Mouse (Mus musculus) embryo, embryonic 10.5 days (tissue): Measurements from ENCODE around the gene Cttnbp2nl.
A peak's percentile ranks its signal among the peaks of the same experiment; 100 is the strongest.

Experiments
- DNase-seq: peaks from one replicate; pipeline ENCODE4 v3.0.0-alpha.2; 2015; ENCODE audit warnings: low spot score

The Cttnbp2nl gene

DNA sequence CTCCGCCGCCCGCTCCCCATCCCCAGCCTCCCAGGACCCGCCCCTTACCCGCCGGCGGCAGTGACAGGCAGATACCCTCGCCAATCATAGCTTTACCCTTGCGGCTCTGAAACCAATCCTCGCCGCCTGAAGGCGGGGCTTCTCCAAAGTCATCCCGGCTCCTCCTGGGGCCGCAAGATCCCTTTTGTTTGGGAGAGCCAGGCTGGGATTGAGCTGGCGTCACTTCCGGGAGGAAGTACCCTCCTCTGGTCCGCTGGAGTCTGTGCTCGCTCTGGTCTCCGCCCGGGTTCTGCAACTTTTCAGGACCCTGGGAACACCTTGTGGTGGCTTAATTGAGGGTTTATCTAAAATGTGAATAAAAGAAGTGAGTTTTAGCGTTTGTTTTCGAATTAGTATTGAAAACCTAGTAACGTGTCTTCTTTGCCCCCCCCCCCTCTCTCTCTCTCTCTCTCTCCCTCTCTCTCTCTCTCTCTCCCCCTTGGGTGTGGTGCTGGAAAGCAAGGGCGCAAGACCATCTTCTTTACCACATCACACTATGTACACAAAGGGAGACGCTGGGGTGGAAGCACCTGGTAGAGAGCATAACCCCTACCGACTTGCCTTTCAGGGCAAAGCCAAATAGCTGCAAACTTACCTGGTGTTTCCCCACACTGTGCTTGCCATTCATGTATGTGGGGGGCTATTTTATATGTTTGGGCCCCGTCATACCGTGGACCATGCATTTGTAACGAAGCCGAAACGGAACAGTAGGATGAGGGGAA lies at the start of gene Cttnbp2nl:
Gene Cttnbp2nl, minus strand, starts transcription at position 210 of the 761 bp plus-strand sequence.
- DNase-seq, result peak; percentile 98

DNA sequence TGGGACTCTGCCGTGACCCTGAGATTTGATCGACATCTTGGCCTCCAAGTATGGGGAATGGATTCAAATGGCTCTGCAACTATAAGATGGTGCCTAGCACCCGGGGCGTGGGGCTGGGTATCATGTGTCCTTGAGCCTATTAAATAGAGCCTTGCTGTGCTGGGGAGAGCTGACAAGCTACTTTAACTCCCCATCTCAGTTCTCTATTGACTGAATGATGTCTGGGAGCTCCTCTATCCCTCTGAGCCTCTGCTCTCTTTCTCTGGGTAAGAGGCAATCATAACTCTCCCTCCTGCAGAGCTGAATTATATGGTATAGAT lies 47.3 kb upstream of the Cttnbp2nl start:
- DNase-seq, result no peak

DNA sequence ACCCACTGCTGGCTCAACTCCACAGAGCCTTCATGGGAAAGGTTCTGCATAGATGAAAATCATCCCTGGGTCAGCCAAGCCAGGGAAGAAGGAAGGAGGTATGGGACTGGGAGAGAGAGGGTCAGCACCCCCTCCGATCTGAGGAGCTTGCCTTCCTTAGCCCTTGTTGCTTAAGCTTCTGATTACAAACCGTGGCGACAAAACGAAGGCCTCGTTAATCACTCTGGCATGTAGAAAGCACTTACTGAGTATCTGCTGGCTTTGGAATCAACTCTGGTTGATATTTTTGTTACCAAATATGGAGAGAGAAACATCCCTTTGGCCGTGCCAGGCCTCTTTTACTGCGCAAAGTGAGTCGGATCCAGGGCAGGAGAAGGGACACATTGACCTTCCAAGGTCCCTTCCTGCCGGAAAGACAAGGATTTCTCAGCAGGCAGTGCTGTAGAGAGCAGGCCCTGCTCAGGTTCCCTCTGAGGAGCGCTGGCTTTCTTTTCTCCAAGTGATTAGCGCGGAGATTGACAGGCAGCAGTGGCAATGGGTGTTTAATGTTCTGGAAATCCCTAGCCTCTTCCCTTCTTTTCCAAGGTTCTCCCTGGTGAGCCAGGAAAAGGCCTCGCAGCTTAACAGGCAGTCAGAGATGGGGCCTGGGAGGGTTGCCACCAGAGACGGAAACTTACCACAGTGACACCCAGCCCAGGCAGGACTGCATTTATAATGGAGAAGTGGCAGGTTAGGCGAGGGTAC lies 46.8 kb upstream of the Cttnbp2nl start:
- peak; percentile 38 for DNase-seq

DNA sequence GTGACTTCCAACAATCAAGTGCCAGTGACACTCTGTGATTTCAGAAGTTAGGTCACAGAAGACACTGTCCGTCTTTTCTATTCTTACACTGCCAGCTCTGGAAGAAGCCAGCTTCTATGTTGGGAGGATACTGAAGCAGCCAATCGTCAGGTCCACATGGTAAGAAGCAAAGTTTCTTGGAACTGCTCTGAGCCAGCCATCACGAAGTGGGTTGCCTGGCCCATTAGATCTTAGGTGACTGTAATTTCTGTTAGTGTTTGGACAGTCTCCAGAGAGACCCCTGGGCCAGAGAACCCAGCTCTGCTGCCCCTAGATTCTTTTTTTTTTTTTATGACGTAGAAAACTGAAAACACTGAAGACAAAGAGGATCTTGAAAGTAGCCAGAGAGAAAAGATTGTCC lies 44.6 kb upstream of the Cttnbp2nl start:
- DNase-seq, result no peak

DNA sequence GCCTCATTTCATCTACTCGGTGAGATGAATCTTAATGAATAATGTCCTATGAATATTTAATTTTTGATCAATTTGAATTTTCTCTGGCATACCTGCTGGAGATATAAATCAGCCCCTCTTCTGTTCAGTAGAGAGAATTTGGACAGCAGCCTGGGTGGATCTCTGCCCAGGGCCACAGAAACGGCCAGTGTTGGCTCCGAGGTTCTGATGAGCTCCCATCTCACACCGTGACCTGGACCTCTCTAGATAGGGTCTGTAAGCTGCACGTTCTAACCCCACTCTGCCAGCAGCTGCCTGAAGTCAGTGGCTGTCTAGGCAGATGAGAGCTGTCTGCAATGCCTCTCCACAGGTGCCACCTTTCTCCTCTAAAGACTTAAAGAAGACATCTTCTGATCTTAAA lies 42.1 kb upstream of the Cttnbp2nl start:
- DNase-seq, result no peak

DNA sequence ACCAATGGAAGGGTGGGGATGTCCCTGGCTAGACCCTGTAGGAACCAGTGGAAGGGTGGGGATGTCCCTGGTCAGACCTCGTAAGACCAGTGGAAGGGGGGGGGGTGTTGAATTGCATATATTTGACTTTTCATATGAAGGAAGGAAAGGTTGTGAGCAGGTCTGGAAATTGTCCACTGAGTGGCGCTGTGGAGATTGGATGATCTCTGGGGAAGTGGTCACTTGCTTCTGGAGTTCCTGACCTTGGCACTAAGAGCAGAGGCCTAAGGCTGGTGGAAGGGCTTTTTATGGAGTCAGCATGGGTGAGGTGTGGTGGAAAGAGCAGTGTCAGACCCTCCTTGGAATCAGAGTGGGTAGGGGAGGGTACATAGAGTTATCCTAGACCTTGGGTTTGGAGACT lies 41.5 kb upstream of the Cttnbp2nl start:
- DNase-seq, result peak; percentile 18

DNA sequence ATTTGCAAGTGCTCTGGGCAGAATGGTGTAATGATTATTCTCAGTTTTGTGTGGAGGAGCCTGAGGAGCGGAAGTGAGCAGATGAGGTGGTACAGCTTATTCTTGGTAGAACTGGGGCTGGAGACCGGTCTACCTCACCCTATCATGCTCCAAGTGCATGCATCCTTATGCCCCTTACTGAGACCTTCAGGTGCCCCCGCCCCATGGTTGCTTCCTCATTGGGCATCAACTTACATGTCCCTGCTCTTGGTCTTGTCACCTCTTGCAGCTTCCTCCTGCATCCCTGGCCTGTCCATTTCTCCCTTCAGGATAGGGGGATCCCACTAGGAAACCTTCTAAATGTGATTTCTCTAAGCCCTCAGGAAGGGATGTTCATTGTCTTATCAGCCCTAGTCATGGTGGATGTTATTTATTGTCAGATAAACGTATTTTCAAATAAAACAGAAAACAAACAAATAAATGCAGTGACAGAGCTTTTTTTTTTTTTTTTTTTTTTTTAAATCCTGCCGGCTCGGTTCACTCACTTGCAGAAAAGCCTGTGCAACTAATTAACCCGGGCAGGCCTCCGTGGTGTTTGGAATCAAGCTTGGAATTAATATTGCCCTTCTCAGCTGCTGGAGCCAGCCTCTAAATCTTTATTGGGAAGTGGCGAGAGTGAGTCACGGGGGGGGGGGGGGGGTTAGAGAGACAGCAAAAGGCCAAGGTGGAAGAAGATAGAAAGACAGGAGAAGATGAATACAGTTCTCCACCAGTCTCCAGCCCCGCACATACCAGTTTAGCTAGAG lies 40.0 kb upstream of the Cttnbp2nl start:
- DNase-seq, result no peak

DNA sequence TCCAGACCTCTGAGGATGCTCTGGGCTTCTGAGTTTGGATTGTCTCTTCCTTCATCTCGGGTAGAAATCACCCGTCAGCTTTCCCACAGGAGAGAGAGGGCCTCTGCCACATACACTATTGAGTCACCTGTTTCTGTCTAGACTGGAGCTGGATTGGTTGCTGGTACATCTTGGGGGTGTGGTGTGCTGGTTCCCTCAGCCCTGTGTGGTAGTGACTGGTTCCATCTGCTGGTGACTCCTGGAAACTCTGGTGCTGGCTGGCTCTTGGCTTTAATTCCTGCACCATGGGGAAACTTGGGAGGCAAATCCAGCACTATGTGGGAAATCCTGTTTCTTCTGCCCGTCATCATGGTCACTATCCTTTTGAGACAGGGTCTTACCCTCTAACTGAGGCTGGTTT lies 38.0 kb upstream of the Cttnbp2nl start:
- peak; percentile 60 for DNase-seq

DNA sequence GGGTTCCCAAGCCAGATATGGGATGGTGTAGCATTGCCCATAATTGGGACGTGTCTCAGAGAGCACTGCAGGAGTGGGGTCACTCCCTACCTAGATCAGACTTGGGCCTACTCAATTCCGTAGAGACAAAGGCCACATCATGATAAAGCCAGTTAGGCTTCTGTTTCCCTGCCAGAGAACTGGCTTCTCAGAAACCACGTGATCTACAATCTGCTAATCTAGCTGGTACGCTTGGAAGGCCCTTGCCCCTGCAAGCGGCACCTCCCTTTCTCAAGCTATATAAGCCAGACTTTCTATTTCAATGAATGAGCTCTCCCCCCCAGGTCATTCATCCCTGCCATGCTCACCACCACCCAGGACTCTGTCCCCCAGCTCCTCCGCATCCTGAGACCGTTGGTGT lies 37.2 kb upstream of the Cttnbp2nl start:
- DNase-seq, result no peak

DNA sequence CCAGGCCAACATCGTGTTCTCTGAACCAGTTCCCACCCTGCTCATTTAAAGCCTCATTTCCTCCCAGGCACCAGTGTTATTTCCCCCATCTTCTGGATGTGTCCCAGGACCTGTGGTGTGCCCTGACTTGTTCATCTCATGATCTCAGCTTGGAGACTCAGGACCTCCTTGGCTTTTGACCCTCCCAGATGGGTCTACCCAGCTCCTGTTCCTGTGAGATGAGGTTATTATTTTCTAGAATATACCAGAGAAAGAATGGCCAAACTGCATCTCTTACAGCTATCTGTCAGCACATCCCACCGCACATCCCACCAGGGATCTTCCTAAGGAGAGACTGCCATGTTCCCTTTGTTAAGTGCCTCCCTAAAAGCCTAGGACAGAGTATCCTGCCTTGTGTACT lies 35.7 kb upstream of the Cttnbp2nl start:
- DNase-seq, result no peak

DNA sequence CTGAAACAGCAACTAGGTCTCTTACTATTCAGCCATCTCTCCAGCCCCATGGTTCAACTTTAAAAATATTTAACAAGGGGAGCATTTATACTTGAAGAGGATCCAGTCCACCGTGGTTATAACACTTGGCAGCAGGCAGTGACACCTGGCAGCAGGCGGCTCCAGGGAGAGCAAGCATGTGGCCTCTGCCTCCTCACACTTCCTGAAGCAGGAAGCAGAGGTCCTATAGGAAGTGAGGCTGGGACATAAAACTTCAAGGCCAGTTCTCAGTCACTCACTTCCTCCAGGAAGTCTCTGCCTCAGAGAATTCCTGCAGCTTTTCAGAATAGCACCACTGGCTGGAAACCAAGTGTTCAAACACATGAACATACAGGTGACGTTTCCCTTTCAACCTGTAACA lies 34.4 kb upstream of the Cttnbp2nl start:
- DNase-seq, result no peak

DNA sequence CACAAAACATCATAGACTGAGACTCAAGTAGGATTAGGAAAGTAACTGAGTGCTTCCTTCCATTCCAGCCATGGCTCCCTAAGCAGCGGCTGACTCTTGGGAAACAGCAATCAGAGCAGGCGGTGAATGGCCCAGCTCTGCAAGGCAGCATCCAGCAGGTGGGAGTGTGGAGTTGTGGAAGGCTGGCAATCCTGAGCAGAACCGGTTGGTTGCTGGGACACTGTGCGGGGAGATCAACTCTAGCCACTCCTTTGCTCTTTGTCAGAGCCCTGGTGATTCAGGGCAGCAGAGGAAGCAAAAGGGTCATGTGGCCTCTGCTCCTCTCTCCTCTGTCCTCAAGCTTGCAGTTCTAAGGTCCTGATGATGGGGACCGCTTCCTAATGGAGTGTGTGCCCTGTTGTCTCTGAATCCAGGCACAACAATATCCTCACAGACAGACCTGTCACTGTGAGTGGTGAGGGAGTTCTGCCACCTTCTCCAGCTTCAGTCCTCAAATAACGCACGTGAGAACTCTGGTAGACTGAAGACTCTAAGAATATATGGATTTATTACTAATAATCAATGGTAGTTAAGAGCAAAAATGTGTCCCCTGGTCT lies 25.4 kb upstream of the Cttnbp2nl start:
- peak; percentile 91 for DNase-seq

DNA sequence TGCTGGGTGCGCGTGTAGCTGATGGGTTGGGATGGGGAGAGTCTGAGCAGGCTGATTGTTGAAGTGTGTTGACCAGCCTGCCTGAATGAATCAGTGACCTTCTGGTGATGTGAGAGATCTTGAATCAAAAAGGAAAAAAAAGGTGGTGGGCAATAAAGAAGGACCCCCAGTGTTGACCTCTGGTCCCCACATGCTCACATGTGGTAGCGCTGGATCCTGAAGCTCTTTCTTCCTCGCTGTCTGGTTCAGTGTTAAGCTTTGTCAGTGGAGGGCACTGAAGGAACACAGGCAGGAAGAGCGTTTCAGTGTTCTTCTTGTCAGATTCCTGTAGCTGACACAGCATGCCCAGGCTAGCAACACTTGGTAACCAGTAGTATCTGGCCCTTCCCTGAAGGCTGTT lies 22.9 kb upstream of the Cttnbp2nl start:
- DNase-seq, result no peak

DNA sequence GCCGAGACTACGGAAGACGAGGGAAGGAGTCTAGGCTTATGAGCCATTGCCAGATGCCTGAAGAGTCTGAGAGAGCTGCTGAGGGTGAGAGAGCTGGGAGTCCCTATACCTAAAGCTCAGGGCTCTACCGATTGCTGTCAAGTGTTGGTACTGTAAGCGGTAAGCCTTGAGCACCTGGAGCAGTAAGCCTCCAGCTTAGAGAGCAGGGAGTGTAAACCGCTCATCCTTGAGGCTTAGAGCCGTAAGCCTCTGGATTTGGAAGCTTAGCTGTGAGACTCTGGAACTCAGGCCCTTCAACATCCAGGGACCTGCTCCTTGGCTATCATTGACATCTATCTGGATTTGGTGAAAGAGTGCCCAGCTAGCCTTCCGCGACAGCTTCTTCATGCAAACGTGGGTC lies 19.6 kb upstream of the Cttnbp2nl start:
- DNase-seq, result no peak

DNA sequence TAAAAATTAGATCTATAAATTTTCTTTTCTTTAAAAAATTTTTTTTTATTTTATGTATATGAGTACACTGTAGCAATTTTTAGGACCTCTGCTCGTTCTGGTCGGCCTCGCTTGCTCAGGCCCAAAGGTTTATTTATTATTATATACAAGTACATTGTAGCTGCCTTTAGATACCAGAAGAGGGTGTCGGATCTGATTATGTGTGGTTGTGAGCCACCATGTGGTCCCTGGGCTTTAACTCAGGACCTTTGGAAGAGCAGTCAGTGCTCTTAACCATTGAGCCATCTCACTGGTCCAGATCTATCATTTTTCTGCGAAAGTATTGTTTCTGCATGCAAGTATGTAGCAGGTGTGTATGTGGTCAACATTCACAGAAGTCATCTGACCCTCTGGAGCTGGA lies 18.3 kb upstream of the Cttnbp2nl start:
- no peak for DNase-seq

DNA sequence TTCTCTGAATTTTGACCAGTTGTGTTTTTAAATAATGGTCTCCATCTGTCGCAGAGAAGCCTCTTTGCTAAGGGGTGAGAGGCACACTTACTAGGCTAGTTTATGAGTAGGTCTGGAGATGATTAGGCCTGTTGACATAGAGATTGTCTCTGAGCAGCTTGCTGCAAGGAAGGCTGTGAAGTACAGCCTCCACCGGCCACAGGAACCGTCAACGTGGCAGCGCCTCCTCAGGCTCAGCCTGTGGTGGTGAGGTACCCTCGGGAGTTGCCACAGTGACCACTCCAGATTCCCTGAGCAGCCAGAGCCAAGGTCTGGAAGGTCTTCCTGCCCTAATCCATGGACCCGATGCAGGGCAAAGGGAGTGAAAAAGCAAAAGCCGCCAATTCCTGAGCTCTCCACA lies 17.6 kb upstream of the Cttnbp2nl start:
- no peak for DNase-seq

DNA sequence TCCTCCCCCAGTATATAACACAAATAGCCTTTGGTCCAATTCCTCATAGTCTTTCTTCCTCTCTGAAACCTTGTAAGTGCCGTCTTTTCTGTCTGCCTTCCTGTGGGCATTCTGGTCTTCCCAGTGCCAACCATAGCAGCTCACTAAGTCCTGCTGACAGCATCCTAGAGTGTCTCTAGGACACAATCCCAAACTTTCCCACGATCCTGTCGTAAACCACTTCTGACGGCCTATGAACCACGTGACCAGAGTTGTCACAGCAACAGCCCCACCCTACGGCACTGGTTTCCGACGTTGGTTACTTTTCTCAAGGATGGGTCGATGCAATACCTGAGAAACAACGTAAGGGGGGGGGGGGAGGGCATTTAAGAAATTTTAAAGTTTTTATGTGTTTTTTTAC lies 13.6 kb upstream of the Cttnbp2nl start, which contains the start of gene 4930564D02Rik:
Gene 4930564D02Rik, plus strand, starts transcription at position 301 of the 400 bp plus-strand sequence.
- DNase-seq, result no peak

DNA sequence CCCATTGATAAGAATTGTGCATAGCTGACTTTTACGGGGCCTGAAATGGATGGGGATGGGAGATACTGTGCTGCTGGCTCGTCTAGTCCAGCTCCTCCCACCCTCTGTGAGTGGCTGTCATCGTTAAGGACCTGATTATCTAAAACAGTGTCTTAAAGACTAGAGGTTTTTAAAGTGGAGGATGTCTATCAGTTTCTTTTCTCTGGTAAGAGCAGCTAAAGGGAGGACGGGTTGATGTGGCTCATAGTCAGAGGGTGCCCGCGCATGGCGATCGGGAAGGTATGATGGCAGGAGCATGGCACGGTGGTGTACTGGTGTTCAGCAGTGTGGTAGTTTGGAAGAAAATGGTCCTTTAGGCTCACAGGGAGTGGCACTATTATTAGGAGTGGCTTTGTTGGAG lies 9.7 kb upstream of the Cttnbp2nl start:
- no peak for DNase-seq

DNA sequence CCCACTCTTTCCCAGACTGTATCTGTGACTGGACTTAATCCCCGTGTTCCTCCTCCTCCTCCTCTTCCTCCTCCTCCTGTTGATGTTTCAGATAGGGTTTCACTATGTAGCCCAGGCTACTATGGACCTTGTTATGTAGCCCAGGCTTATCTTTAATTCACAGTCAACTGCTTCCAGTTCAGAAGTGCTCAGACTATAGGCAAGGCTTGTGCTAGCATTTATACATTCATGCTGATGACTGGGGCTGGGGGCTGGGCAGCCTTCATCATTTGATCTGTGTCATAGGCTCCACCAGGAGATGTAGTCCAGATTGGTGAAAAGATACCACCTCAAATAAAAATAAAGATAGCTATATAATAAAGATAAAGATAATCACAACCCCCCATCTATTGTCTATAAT lies 9.0 kb upstream of the Cttnbp2nl start:
- DNase-seq, result no peak

DNA sequence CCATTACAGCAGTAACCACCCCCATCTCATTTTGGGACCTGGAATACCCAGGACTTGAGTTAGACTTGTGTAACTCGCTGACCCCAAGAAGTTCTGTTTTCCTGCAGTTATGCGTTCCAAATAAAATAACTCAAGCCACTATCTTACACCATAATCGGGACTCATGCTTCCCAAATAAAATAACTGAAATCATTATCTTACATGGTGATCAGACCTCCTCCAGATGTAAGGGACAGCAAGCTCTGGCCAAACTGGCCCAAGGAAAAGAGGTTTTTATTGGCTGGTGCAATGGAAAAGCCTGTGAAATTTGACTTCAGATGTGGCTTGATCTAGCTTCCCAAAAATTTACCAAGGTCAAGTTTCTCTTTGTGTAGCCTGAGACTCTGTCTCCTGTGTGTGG lies 8.6 kb upstream of the Cttnbp2nl start:
- DNase-seq, result no peak

DNA sequence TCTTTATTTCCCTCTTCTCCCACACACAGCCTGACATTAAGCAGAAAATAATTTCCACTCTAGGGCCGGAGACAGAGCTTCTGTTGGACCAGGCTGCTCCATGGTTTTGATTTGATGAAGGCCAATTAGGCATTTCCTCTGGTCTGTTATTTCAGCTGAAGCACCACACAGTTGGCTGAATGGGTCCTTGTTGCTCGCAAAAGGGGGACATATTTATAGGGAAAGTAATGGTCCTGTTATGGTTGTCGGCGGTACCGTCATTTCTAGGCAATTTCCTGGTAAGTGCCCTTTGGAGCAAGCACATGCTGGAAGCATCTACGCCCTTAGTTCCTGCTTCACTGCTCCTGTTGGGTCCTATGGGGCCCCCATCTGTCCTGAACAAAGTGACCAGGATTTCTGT lies 8.0 kb upstream of the Cttnbp2nl start:
- peak; percentile 29 for DNase-seq

DNA sequence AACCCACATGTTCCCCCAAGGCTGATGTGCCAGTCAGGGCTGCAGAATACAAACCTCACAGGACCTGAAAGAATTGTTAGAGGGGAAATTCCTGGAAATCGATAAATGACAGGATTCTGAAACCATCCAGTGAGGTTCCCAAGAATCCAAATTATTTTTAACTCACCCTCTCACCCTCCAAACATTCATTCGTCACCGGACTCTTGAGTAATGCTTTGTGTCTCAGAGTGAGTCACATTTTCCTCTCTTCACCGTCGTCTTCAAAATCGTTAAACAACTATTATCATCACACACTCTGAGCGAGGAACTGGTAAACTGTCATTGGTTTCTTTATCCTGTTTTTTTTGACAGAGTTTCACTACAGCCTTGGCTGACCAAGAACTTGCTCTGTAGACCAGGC lies 7.0 kb upstream of the Cttnbp2nl start:
- DNase-seq, result no peak
